Mouse (Mus musculus) gastrocnemius, postnatal 4 days (tissue): Measurements from ENCODE around the gene Cdc5l. TPM values are rescaled to one million over a fixed set of nuclear protein-coding genes. Genes with fewer than 3 reads are reported as not detected.
"Not testable (repeated sequence)": the region's sequence is repeated elsewhere in the genome, so short reads cannot be mapped to it uniquely, and the experiment has no call there.

Experiments
- DNase-seq, 2 experiments: peaks; one replicate each; pipeline ENCODE4 v3.0.0; 2021 to 2022; ENCODE audit warnings: low spot score in 2 of 2, mixed read lengths in 2 of 2
- long read RNA-seq, 2 experiments: library from polyadenylated mRNA; stranded (forward); transcript quantifications; one replicate each; pipeline ENCODE4 v2.0.0; 2021
- total RNA-seq, 2 experiments: library from RNA; stranded (reverse); gene quantifications; 2 replicates each; pipeline ENCODE4 v1.2.3; 2021

Gene Cdc5l
- 10 to 100 TPM; 43.2 to 50.8 TPM for total RNA-seq
- long read RNA-seq, experiment 1, transcript Cdc5l-201 (16 exons, 3,027 nt), result major isoform, 27 of 32 reads
- long read RNA-seq, experiment 1, partial matches to known transcripts, result 4 of 32 reads
- long read RNA-seq, experiment 1, other reads (novel, unspliced or antisense), result 1 of 32 reads
- long read RNA-seq, experiment 2, transcript Cdc5l-201 (16 exons, 3,027 nt), result major isoform, 38 of 44 reads
- long read RNA-seq, experiment 2, partial matches to known transcripts, result 6 of 44 reads
- long read RNA-seq, experiment 2, other reads (novel, unspliced or antisense), result 0 of 44 reads

DNA sequence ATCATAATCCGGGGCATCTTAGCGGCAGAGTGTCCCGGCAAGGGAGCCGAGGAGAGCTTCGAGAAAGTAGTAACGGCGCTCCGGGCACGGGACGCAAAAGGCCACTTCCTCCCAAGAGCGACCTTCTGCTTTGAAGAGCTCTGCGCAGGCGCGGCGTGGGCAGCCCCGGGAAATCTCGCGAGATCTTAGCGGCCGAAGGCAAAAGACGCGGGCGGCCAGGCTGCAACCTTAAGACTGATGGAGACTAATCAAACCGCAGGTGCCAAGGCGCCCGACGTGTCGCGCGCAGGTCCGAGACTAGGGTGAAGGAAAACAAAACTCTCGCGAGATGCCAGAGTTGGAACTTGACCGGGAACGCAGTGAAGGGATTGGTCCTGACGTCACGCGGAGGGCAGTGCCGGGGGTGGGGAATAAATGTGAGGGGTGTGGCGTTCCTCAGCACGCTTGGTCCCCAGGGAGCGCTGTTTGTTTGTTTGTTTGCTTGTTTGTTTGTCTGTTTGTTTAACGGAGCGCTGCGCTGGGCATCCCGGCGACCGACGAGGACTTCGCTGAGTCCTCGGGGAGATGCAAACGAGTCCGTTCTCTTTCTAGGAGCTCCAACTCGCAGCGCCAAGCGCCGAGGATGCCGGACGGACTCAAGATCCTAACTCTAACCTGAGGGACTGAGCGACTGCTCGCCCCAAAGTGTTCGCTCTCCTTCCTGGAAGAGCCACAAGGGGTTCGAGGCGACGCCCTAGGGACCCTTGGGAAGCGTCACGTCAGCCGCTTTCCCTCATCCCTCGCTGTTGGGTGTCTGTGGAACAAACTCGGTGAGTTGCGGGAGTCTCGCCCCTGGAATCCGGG lies at the start of gene Cdc5l:
Gene Cdc5l, minus strand, starts transcription at position 319 of the 843 bp plus-strand sequence.
- peak; percentile 96 to 98 for DNase-seq

DNA sequence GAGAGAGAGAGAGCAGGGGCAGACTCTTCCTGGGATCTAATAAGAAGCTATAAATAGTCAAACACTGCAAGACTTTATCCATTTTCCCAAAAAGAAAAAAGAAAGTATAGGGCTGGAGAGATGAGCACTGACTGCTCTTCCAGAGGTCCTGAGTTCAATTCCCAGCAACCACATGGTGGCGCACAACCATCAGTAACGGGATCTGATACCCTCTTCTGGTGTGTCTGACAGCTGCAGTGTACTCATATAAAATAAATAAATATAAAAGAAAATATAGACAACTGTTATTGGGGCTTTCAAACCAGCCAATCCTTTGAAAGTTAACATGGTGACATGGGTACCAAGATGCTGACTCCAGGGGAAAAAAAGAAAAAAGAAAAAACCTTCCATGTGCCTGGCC lies 46.9 kb upstream of the Cdc5l start:
- DNase-seq, result no peak

DNA sequence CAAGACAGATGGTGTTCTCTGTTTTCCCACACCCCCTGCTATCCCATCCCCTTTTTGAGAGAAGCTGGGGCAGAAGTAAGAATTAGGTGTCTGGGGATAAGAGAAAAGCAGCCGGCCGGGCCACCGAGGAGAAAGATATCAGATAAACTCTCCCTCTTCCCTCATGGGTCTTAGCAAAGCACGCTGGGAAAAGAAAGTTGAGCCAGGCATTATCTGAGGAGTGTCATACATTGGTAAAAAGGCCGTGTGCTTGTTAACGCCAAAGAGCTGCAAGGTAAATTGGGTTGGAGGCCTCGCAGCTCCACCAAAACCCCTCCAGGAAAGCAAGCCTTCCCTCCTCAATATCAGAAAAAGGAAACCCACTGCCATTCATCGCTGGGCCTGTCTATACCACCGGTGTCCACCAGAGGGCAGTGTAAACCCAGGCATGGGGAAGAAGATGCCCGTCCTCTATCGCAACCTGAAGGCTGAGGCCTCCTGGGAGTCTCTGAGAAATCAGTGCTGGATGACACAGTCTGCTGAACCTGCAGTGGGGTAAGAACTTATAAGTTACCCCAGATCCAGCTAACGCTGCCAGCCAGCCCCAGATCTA lies 44.8 kb upstream of the Cdc5l start:
- DNase-seq, result peak; percentile 51 to 70

DNA sequence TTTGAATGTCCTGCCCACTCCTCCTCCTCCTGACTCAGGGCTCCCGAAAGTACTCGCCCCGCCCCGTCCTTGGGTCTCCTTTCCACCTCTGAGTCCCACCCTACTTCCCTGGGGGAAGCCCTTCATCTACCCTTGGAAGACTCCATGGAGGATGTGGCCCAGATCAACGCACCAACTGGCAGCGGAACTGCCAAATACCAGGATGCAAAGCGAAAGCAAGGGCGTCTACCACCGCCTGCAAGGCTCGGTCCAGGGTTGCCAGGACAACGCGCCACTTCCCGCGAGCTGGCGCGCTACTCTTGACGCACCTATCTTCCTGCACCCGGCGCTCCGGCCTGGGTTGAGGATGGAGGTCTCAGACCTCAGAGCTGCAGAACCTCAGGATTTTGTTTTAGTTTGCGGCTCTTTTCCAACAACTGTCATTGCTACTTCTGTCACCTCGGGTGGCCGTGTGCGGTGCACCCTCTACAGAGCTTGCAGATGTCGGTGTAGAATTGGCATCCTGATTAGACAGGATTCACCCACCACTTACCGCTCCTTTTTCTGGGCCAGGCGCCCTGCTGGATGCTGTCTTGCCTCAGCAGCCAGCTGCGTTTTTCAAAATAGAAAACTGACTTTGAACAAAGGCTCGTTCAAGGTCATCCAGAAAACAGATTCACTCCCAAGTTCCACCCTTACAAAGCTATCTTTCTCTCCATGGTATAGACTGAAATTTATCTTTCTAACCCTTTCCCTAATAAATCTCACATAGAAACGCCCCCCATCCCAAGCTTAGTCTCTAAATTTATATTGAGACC lies 41.3 kb upstream of the Cdc5l start, which contains the start of gene Spats1:
Gene Spats1, minus strand, starts transcription at position 747 of the 797 bp plus-strand sequence.
- DNase-seq, result peak in 1 of 2 experiments; percentile 42

DNA sequence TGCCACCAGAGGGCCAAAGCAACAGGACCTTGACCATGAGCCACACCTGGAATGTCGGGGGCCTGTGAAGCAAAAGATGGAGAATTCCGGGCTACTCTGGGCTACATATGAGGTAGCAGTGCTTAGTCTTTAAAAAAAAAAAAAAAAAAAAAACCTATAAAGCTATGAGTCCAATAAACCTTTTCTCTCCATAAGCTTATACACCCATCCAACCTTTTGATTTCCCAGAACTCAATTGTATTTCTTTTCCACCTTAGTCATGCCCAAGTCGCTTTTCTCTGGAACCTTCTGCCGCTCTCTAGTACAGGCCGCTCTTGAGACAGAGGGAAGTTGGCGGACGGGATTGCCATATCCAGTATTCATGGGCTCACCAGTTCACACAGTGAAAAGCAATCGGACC lies 40.6 kb upstream of the Cdc5l start:
- no peak for DNase-seq

DNA sequence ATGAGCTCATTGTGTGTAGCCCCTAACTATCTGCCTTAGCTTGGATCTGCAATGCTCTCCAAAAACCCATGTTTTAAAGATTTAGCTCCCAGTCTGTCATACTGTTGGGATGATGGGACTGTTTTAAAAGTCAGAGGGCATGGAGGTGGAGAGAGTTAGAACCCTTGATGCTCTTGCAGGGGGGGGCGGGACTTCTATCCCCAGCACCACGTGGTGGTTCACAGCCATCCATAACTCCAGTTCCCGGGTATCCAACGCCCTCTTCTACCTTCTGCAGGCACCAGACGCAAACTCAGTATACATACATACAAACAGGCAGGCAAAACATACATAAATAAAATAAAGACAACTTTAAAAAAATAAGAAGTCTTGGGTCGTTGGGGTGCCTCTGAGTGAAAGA lies 40.1 kb upstream of the Cdc5l start:
- DNase-seq, result no peak

DNA sequence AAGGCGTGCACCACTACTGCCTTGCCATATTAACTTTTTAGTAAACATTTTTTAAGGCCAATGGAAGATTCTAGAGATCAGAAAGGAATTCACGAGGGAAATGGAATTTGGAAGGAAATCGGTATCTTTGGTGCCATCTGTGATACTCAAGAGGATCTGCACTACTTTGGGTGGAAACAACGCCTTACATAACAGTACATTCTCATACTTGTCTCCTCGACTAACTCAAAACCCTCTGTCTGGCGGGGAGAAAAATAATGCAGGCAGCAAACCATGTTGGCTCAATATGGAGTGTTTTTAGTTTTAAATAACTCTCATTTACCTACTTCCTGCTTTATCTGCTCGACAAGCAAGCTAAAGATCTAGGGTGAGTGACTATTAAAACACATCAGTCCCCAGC lies 37.2 kb upstream of the Cdc5l start:
- DNase-seq, result no peak

DNA sequence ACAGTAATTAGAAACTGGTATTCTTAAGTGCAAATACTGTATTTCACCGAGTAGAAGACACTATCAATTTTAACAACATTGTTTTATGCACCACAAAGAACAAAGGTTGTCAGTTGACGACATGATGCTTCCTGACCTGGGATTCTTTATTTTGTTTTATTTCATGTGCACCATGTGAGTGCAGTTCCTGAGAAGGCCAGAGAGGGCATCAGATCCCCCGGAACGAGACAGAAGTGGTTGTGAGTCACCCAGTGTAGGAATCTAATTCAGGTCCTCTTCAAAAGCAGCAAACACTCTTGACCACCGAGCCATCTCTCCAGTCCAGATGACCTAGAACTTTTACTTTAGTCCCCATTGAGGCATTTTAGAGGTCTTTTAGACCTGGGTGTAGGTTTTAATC lies 34.8 kb upstream of the Cdc5l start:
- DNase-seq, result no peak

DNA sequence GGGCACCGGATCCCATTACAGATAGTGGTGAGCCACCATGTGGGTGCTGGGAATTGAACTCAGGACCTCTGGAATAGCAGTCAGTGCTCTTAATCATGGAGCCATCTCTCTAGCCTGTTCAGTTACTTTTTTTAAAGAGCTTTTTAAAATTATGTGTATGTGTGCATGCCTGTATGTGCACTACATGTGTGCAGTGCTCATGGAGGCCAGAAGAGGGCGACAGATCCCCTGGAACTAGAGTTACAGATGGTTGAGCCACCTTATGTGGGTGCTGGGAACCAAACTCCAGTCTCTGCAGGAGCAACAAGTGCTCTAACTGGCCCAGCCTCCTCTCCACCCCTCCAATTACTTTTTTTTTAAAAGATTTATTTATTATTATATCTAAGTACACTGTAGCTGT lies 33.2 kb upstream of the Cdc5l start:
- no peak for DNase-seq

DNA sequence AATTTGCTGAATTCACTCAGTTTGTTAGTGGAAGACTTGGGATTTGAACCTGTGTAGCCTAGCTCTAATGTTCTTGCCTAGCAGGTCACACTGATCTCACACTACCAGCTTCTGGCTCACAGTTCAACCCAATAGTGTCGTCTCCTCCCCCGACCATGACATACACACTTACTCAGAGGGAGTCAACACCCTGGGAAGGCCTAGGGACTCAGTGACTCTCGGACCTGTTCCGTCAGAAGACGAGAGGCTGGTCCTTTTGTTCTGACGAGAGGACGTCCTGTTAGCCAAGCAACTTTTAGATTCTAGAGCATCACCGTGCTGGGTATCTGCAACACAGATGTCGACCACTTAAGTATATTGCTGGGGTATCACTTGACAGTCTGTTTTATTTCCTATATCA lies 30.7 kb upstream of the Cdc5l start:
- no peak for DNase-seq

DNA sequence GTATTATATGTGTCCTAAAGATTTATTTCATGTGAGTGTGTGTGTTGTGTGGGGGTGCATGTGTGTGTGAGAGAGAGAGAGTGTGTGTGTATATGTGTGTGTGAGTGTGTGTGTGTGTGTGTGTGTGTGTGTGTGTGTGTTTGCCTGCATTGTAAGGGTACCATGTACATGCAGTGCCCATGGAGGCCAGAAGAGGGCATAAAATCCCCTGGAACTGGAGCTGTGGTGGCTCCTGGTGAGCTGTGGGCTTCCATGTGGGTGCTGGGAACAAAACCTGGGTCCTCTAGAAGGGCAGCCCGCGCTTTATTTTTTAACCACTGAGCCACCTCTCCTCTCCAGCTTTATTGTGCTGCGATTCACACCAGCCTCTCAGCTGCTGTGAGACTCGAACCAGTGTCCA lies 29.0 kb upstream of the Cdc5l start:
- no peak for DNase-seq

DNA sequence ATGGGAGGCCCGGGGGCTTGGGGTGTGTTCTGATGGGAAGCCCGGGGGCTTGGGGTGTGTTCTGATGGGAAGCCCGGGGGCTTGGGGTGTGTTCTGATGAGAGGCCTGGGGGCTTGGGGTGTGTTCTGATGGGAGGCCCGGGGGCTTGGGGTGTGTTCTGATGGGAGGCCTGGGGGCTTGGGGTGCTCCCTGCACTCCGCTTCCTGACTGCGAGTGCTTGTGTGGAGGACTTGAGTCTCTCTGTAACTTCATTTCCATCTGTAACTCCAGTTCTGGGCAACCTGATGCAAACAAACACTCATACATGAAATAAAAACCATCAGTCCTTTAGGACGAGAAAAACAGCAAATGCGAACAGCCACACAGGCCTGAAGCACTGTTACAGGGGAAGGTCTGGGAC lies 25.5 kb upstream of the Cdc5l start:
- no peak for DNase-seq

DNA sequence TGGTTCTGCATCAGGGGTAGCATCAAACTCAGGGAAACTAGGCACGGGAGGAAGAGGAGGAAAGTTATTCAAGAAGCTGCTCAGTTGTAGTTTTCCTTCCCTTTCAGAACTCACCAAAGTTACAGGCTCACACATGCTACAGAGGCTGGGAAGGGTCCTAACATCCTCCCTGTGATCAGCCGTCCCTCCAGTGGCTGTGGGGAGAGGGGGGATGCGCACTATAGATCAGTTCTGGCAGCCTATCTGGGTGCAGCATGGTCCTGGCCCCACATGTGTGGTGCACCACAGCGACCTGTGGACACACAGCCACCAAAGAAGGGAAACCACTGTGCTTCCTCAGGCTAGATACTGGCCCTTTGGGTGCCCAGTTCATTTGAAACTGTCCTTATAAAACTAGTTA lies 25.0 kb upstream of the Cdc5l start:
- no peak for DNase-seq

DNA sequence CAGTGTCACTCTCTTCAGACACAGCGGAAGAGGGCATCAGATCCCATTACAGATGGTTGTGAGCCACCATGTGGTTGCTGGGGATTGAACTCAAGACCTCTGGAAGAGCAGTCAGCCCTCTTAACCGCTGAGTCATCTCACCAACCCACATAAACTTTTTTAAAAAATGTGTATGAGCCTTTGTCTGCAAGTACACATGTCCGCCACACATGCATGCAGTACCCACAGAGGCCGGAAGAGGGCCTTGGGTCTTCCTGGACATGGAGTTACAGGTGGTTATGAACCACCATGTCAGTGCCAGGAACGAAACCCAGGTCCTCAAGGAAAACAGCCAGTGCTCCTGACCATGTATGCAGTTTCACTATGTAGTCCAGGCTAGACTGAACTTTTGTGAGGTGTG lies 23.9 kb upstream of the Cdc5l start:
- no peak for DNase-seq

DNA sequence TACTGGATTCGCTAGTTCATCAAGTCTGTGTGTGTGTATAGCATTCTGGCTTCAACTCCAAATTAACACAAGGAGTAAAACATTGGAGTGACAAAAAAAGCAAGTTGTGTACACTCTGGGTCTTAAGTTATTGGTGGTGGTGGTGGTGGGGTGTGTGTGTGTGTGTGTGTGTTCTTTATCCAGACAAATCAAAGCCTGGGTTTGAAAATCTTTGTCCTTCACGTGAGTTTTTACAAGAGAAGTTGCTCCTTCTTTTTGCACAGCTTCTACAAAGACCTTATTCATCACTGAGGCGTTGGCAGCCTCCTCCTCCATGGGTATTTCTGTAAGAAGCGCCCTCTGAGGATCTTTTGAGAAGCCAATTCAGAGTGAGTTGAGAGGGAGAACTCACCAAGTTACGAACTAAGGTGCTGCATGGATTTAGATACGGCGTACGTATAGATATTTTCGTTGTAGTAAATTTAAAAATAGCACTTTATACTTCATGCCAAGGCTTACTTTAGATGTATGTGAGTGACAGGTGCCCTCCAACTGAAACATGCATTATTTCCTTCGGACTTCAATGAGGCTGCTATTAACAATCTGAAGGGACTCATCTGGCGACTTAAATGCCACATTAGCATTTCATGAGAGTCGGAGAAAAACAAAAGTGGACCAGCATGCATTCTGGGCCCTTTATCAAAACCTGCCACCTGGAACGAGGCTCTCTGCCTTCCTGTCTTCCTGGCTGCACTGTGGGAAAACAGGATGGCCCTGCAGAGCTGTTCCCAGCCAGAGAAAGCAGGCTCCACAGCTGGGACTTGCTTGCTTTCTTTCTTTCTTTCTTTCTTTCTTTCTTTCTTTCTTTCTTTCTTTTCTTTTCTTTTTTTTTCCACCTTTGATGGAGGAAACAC lies 23.0 kb upstream of the Cdc5l start:
- DNase-seq, result no peak

DNA sequence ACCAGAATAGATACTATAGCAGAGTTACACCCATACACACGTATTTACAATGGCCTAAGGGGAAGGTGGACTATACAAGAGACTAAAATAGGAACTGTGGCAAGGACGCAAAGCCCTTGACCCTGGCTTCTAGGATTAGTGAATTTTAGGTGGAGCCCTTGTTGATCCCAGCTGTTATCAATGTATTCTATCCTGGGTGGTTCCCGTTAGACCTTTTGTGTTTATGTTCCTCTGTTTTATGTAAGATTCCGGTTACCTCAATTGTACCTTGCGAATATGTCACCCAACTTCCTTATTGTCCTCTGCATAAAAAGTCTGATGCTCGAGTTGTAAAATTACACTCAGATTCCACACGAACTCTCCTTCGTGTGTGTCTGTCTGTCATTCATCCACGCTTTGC lies 22.2 kb upstream of the Cdc5l start:
- DNase-seq, result not testable (repeated sequence)

DNA sequence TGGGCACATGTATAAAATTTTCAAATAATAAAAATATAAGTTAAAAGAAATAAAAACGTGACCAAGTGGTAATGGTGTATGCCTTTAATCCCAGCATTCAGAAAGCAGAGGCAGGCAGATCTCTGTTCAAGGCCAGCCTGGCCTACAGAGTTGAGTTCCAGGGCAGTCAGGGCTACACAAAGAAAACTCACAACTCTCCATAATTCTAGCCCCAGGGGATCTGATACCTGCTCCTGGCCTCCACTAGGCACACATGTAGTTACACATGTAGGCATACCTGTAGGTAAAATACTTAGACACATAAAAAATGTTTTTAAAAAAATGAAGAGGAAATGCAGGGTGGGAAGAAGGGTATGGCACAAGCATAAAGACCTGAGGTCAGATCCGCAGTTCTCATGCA lies 21.3 kb upstream of the Cdc5l start:
- no peak for DNase-seq

DNA sequence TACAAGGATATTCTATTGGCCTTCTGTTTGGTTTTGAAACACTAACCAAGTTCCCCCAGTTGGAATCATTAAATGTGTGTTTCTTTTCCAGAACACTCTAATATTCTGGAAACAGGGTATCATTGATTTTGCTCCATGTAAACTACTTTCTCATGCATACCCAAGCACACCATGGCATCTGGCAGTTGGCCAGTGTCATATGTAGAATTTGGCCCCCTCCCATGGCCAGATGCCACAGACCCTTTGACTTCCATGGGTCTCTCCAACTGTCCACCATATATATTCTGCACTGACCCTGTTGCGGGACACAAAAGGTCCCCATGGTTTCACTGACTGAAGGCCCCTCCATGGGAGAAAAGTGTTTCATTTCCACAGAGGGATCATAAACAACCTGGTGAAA lies 18.7 kb upstream of the Cdc5l start:
- no peak for DNase-seq

DNA sequence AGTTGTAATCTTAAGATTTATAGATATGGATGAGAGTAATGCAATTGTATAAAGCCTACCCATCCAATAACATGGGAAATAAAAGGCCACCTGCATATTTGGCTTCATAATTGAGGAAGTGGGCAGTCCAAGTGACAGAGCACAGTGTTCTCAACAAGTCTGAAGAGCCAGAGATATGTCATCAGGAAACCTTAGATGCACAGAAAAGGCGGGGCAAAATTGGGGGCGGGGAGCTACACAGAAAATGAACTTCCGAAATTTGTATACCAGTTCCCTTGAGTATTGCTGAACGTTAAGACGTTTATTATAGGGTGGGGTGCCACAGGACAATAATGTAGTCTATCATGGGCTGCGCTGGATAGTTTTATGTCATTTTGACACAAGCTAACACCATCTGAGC lies 16.6 kb upstream of the Cdc5l start:
- DNase-seq, result no peak

DNA sequence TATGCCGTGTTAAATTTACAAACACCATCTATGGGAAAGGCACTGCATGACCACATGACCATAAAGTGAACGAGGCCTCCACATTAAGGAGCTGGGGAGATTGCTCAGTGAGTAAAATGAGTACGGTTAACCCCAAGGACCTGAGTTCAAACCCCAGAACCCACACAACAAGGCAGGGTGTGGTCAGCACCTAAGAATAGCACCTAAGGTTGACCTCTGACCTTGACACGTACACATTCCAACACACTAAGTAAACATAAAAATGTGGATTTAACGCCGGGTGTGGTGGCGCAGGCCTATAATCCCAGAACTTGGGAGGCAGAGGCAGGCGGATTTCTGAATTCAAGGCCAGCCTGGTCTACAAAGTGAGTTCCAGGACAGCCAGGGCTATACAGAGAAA lies 16.0 kb upstream of the Cdc5l start:
- no peak for DNase-seq
